Mouse (Mus musculus) C2C12 (cell line): ENCODE results near the gene Atrn.

Experiments used
- CTCF ChIP-seq: IDR thresholded peaks from one replicate; pipeline ENCODE4 v1.5.1; 2011; ENCODE audit not compliant: control insufficient read depth, insufficient read depth, insufficient read length
- MAX ChIP-seq: IDR thresholded peaks from one replicate; pipeline ENCODE4 v1.6.1; 2011; ENCODE audit warnings: mild to moderate bottlenecking, control low read depth

DNA sequence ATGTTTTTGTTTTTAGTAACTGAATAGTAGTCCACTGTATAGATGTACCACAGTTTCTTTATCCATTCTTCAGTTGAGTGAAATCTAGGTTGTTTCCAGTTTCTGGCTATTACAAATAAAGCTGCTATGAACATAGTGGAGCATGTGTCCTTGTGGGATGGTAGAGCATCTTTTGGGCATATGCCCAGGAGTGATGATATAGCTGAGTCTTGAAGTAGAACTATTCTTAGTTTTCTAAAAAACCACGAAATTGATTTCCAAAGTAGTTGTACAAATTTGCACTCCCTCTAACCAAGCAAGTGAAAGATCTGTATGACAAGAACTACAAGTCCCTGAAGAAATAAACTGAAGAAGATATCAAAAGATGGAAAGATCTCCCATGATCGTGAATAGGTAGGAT, 86.5 kb downstream of the Atrn start:
- TF ChIP-seq MAX: no peak
- no peak for TF ChIP-seq CTCF
